Mouse (Mus musculus) cerebellum, adult 2 months (tissue): ENCODE measurements at regions not wholly inside any gene's neighbourhood (a gene's known extent, or its start where the extent isn't known, plus 50 kb on each side); places are given as distances from the start of the nearest gene placed in this dataset.

Experiments used
- CTCF ChIP-seq: fragments of 200-500 bp; IDR thresholded peaks from 2 replicates; pipeline ENCODE4 v1.5.1; 2011; ENCODE audit warnings: low read depth, mild to moderate bottlenecking, control low read depth, low read length, moderate library complexity, borderline replicate concordance; ENCODE audit not compliant: insufficient read depth
- POLR2A ChIP-seq: fragments of 200-500 bp; IDR thresholded peaks from 2 replicates; pipeline ENCODE4 v1.6.1; 2011; ENCODE audit warnings: low read length, control low read depth, borderline replicate concordance; ENCODE audit not compliant: insufficient read depth

GRCm38 (mm10) chr14:48354176-48354575 is 91.7 kb upstream of the Tmem260 start:
- TF ChIP-seq CTCF (no peak), POLR2A (no peak)
